Mouse (Mus musculus) lung, postnatal 36 days (tissue): Measurements from ENCODE around the gene Cdk14.

Source experiments
- DNase-seq: peaks from one replicate; pipeline ENCODE4 v3.0.0; 2022; ENCODE audit warnings: mixed read lengths

Cdk14 gene

DNA sequence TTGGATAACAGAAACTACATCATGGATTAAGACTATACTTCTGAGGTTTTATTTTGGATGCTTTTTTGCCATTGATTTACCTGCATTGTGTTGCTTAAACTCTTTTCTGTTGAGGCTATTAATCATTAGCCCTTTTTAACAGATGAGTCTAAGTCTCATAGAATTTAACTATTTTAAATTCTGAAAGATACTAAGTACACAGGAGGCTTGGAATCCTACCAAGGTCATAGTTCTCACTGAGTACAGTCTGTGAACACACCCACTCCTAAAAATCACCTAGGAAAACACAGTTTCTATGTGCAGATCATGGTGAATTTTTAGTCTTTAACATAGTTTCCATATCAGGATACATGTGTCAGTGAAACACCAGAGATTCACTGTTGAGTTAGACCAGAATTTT is 658.2 kb downstream of the Cdk14 start:
- no peak for DNase-seq

DNA sequence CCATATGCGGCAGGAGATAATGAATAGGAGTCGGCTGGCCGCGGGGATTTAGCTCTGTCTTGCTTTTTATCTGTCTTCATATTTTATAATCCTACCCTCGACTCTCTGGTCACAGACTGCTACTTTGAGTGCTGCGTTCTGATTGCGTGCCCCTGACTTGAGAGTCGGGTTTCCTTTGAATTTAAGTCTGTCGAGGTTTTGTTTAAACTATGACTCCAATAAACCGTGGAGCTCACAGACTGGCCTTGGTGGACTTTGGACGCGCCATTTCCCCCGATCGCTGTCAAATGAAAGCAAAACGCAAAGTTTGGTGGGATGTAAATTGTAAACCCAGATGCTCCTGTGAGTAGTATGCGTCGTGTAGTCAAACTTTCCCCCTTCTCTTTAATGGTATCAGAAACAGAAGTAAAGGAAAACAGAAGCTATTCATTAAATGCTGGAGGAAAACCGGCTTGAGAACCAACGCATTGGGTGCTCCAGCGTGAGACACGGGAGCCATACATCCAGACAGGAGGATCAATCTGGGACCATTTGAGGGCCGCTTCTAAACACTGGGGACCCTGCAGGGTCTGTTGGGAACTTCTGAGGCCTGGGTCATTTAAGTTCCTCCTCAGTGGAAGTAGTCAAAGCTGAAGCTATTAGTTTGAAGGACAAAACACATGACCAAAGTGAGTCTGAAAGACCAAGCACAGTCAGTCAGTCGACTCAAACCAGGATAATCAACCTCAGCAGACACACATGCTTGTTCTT is 661.6 kb downstream of the Cdk14 start:
- DNase-seq = no peak

DNA sequence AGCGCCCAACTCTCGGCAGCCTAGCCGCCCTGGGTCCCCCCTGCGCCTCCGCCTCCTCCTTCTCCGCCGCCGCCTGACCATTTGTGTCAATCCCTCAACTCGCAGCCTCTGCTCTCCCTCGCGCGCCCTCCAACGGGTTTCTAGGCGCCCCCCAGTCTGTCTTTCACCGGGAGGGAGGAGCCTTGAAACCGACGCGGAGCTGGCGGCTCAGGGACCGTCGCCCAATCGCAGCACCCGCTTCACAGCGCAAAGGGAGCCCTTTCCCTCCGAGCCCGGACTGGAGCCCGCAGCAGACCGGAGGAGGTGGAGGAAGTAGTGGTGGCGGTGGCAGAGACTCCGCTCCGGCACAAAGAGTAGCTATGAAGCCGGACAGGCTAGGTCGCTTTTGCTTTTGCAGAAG is 662.2 kb downstream of the Cdk14 start, which contains the start of gene Fzd1:
Gene Fzd1 (minus strand): TSS at position 134 of the 400 bp plus-strand sequence.
- peak; percentile 94 for DNase-seq

DNA sequence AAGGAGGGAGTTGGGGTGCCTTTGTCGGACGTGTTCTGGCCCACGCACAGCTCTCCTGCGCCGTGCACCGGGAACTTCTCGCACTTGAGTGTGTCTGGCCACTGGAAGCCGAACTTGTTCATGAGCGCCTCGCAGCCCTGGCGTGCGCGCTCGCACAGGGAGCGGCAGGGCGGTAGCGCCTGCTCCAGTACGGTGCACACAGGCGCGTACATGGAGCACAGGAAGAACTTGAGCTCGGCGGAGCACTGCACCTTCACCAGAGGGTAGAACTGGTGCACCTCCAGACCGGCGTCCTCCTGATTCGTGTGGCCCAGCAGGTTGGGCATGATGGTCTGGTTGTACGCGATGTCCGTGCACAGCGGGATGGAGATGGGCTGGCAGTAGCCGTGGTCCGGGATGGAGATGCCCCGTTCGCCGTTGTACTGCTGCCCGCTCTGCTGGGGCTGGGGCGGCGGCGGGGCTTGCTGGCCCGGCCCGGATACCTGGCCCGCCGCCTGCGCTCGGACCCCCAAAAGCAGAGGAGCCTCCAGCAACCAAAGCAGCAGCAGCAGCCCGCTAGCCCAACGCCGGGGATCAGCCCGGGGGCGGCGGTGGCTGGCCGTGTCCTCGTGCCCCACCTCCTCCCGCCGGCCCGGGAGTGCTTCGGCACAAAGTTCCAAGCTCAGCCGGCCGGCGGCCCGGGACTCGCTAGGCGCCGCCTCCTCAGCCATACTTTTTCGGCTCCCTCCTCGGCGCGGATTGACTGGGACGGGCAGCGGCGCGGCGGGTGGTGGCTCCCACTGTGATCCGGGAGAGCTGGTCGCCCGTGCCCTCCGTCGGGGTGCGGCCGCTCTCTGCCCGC is 663.0 kb downstream of the Cdk14 start:
- DNase-seq = peak; percentile 69

DNA sequence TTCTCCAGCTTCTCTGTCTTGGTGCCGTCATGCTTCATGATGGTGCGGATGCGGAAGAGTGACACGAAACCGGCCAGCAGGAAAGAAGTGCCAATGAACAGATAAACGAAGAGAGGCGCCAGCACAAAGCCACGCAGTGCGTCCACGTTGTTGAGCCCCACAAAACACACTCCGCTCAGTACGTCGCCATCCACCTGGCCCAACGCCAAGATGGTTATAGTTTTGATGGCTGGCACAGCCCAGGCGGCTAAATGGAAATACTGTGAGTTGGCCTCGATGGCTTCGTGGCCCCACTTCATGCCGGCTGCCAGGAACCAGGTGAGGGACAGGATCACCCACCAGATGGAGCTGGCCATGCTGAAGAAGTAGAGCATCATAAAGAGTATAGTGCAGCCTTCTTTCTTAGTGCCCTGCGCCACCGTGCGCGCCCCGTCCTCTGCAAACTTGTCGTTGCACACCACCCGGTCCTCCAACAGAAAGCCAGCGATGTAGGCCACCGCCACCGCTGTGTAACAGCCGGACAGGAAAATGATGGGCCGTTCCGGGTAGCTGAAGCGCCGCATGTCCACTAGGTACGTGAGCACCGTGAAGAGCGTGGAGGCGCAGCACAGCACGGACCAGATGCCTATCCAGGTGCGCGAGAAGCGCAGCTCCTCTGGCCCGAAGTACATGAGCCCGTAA is 664.0 kb downstream of the Cdk14 start:
- DNase-seq = peak; percentile 29

DNA sequence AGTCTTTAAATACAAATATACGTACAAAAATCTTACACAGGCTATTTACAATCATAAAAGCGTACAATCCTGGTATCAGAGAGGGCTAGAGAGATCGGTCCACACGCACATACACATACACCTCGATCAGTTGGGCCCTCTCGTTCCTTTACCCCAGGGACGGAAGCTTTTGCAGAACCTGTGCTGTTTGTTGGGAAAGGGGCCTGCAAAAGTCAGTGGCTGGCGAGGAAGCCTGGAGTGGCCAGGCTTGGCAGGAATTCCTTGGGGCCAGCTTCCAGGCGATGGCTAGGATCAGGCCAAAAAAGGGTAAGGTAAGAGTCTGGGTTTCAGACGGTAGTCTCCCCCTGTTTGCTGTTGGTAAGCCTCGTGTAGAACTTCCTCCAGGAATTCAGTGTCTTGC is 664.8 kb downstream of the Cdk14 start:
- DNase-seq = no peak

DNA sequence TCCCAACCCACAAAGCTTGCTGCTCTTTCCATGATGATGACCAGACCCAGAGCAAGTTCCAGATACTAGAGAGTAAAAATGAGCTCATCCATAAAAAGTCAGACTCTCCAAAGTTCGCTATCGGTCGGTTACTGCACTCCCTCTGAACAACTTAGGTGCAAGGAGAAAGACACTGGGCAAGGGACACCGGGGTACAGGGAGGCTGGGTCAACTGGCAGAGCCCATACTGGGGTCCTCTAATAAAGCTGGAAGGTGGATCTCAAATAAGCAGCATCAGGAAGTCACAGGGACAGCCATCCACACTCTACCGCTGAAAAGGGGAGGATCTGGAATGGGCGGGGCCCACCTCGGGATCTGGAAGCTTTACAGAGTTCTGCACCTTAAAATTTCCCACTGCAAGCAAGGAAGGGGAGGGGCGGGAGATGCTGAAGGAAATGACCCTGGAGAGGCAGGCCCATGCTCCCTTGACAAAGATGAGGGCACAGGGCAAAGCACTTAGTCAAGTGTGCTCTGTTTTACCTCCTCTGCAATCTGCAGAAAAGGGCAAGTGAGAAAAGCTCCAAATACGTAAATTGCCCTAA is 665.3 kb downstream of the Cdk14 start:
- no peak for DNase-seq
